Mouse (Mus musculus) leukemia stem cell, adult 10-12 weeks (primary cell): ENCODE data around the gene Tbc1d32. TPM values are rescaled to one million over a fixed set of nuclear protein-coding genes. Genes with fewer than 3 reads are reported as not detected.

Experiments
- polyA plus RNA-seq: library from polyadenylated mRNA; stranded (reverse); fragments of >175 nt; gene quantifications from 2 replicates; pipeline ENCODE4 v1.2.3, GENCODE M21; 2012; ENCODE audit warnings: low replicate concordance

Gene Tbc1d32
- 0.03 TPM in 1 of 2 replicates, not detected in the other for polyA plus RNA-seq

GRCm38 (mm10) chr10:56228568-56229209, at the start of gene Tbc1d32:
Gene Tbc1d32 (minus strand): TSS chr10:56228689.

GRCm38 (mm10) chr10:56106333-56106995, 122.0 kb downstream of the Tbc1d32 start, which contains the start of gene Msl3l2:
Gene Msl3l2 (plus strand): TSS chr10:56106917.

Other genes with a start within 250 kb of the Tbc1d32 start
- gene Msl3l2, start 121.8 kb downstream of the Tbc1d32 start, polyA plus RNA-seq = 5.1 and 8.6 TPM in 2 replicates
- gene Gja1, start 148.6 kb upstream of the Tbc1d32 start, polyA plus RNA-seq = 6.4 and 18.0 TPM in 2 replicates